Mouse (Mus musculus) heart, embryonic 12.5 days (tissue): ENCODE measurements at regions not wholly inside any gene's neighbourhood (a gene's known extent, or its start where the extent isn't known, plus 50 kb on each side); places are given as distances from the start of the nearest gene placed in this dataset.
"Not testable (repeated sequence)": the region's sequence is repeated elsewhere in the genome, so short reads cannot be mapped to it uniquely, and the experiment has no call there.

Source experiments
- ATAC-seq: fragments of 200-750 bp; cut with Nextera tagmentation; 2 replicates; pipeline ENCODE4 v1.8.0; 2017; ENCODE audit warnings: moderate TSS enrichment, moderate library complexity; ENCODE audit not compliant: insufficient number of reproducible peaks, low FRiP score
- H3K27ac ChIP-seq: fragments of 300-500 bp; sonication (generic); 2 replicates; pipeline ENCODE4 v1.5.1; 2016; ENCODE audit warnings: mild to moderate bottlenecking, moderate library complexity; ENCODE audit not compliant: poor library complexity, severe bottlenecking
- H3K27me3 ChIP-seq: fragments of 300-500 bp; sonication (generic); replicated peaks from 2 replicates; pipeline ENCODE4 v1.6.1; 2016; ENCODE audit warnings: mild to moderate bottlenecking, moderate library complexity
- H3K36me3 ChIP-seq: fragments of 300-500 bp; sonication (generic); 2 replicates; pipeline ENCODE4 v1.6.1; 2016; ENCODE audit warnings: mild to moderate bottlenecking, moderate library complexity
- H3K4me1 ChIP-seq: fragments of 300-500 bp; sonication (generic); replicated peaks from 2 replicates; pipeline ENCODE4 v1.6.1; 2016; ENCODE audit warnings: mild to moderate bottlenecking
- H3K4me2 ChIP-seq: fragments of 300-500 bp; sonication (generic); 2 replicates; pipeline ENCODE4 v1.6.1; 2016; ENCODE audit warnings: mild to moderate bottlenecking, moderate library complexity
- H3K4me3 ChIP-seq: fragments of 300-500 bp; sonication (generic); 2 replicates; pipeline ENCODE4 v1.5.1; 2016; ENCODE audit warnings: mild to moderate bottlenecking
- H3K9ac ChIP-seq: fragments of 300-500 bp; sonication (generic); 2 replicates; pipeline ENCODE4 v1.6.1; 2016; ENCODE audit warnings: mild to moderate bottlenecking, moderate library complexity
- H3K9me3 ChIP-seq: fragments of 300-500 bp; sonication (generic); replicated peaks from 2 replicates; pipeline ENCODE4 v1.6.1; 2016; ENCODE audit warnings: mild to moderate bottlenecking, moderate library complexity
- WGBS: fragments of 180-500 bp; shearing (Covaris S2); methylation state at CpG from one replicate; pipeline ENCODE4 v1.1.7; 2016; 5-methylcytosine and 5-hydroxymethylcytosine counted together

DNA sequence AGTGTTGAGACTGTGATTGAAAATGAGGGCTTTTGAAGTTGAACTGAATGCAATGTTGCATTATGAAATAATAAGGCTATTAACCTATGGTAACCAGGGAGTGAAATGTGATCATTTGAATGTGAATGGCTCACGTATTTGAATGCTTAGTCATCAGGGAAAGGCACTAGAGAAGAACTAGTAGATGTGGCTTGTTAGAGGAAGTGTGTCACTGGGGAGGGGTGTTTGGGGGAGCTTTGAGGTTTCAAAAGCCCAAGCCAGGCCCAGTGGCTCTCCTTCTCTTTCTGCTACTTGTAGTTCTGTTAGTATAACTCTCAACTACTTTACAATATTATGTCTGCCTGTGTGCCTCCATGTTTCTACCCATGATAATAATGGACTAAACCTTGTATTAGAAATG, 373.6 kb upstream of the Htr2a start:
- Histone ChIP-seq H3K36me3 (no peaks in the 10 kb centered on the region), H3K9me3 (no peaks in the 10 kb centered on the region), H3K27ac (no peak overlapping the region), H3K9ac (no peak overlapping the region), H3K4me3 (no peak overlapping the region), H3K27me3 (no peaks in the 10 kb centered on the region), H3K4me1 (no peaks in the 10 kb centered on the region), H3K4me2 (no peak overlapping the region)
- no peak for ATAC-seq
- WGBS, result 63% methylated on average over 1 of the region's 1 CpGs

DNA sequence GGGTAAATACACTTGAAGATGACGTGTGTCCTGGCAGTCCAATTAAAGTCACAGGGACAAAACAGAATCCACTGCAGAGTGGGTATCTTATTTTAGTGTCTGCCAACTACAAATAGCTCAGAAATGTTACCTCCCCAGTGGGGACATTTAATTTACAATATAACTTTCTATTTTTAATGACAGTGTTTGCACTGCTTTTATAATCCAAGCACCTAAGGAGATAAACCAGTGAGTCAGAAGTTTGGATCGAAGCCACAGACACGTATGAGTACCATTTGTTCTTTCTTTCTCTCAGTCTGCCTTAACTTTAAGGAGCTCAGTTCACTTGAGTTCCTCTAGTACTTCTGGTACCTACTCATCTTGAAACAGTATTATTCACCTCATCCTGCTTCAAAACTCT, 346.1 kb upstream of the Htr2a start:
- WGBS, result 73% methylated on average over 3 of the region's 3 CpGs
- Histone ChIP-seq H3K4me3 (no peak overlapping the region), H3K9me3 (no peaks in the 10 kb centered on the region), H3K27me3 (no peaks in the 10 kb centered on the region), H3K4me1 (no peaks in the 10 kb centered on the region), H3K27ac (no peak overlapping the region), H3K36me3 (no peaks in the 10 kb centered on the region), H3K9ac (no peak overlapping the region), H3K4me2 (no peak overlapping the region)
- ATAC-seq, result no peak

- Histone ChIP-seq H3K27ac (no peak overlapping the region), H3K4me3 (no peak overlapping the region), H3K36me3 (no peaks in the 10 kb centered on the region), H3K27me3 (no peaks in the 10 kb centered on the region), H3K4me2 (no peak overlapping the region), H3K9ac (no peak overlapping the region), H3K4me1 (no peaks in the 10 kb centered on the region), H3K9me3 (no peaks in the 10 kb centered on the region)
- WGBS, result 76% methylated on average over 3 of the region's 3 CpGs
- ATAC-seq, result no peak
These were observed 336.2 kb upstream of the Htr2a start for GRCm38 (mm10) chr14:74304483-74304882.

GRCm38 (mm10) chr14:74306717-74307307, 333.8 kb upstream of the Htr2a start:
- H3K4me2 ChIP-seq, result no peak overlapping the region
- H3K4me1 ChIP-seq, result no peaks in the 10 kb centered on the region
- WGBS, result 79% methylated on average over 16 of the region's 16 CpGs
- no peak overlapping the region for H3K9ac ChIP-seq
- H3K27me3 ChIP-seq, result no peaks in the 10 kb centered on the region
- no peak overlapping the region for H3K4me3 ChIP-seq
- no peak overlapping the region for H3K27ac ChIP-seq
- ATAC-seq, result no peak
- 0 out of 2 replicates have a peak, but pooled peaks cover 3% of the 10 kb centered on the region for H3K9me3 ChIP-seq
- no peaks in the 10 kb centered on the region for H3K36me3 ChIP-seq

DNA sequence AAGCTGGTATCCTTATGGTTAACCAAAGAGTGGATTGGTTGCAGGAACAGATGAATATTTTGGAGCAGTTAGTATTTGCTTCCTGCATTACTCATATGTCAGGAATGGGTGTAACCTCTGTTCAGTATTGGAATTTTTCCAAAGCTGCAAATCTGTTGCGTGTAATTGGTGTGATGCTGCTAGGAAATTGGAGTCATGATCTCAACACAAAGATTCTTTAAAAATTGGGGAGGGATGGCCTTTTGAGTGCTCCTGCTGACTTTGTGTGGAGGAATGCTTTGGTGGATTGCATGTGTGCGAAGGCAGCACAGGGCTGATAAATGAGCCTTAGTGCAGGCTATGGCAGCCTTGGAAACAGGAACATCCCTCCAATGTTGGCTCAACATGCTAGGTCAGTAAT, 331.2 kb upstream of the Htr2a start:
- H3K27me3 ChIP-seq, H3K4me1 ChIP-seq, H3K4me2 ChIP-seq, H3K36me3 ChIP-seq, H3K4me3 ChIP-seq, H3K27ac ChIP-seq, H3K9me3 ChIP-seq, ATAC-seq, H3K9ac ChIP-seq: not testable (repeated sequence)
- WGBS, result 73% methylated on average over 2 of the region's 2 CpGs

DNA sequence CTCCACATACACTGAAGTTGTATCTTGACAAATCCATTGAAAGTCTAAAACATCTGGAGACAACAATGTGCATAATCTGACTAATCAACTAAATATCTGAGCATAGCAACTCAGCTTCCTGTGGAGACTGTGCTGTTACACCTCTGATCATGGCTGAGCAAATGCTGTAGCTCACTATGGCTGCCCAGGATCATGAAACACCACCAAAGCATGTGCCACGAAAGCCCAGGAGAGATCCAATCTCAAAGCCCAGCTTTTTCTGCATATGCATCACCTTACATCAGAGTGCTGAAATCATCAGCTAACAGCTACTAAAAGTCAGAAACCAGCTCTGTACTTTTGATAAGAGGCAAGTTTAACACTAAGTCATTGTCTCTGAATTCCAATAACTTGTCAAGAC, 313.3 kb upstream of the Htr2a start:
- no peaks in the 10 kb centered on the region for H3K4me1 ChIP-seq
- 34% methylated on average over 1 of the region's 1 CpGs for WGBS
- ATAC-seq, result no peak
- H3K27ac ChIP-seq, result no peak overlapping the region
- H3K4me2 ChIP-seq, result no peak overlapping the region
- H3K4me3 ChIP-seq, result no peak overlapping the region
- no peaks in the 10 kb centered on the region for H3K36me3 ChIP-seq
- no peak overlapping the region for H3K9ac ChIP-seq
- no peaks in the 10 kb centered on the region for H3K9me3 ChIP-seq
- no peaks in the 10 kb centered on the region for H3K27me3 ChIP-seq

- no peak overlapping the region for H3K4me3 ChIP-seq
- H3K9me3 ChIP-seq, result no peaks in the 10 kb centered on the region
- H3K27ac ChIP-seq, result no peak overlapping the region
- H3K36me3 ChIP-seq, result no peaks in the 10 kb centered on the region
- no peaks in the 10 kb centered on the region for H3K27me3 ChIP-seq
- no peaks in the 10 kb centered on the region for H3K4me1 ChIP-seq
- no peak overlapping the region for H3K9ac ChIP-seq
- no peak for ATAC-seq
- no peak overlapping the region for H3K4me2 ChIP-seq
These were observed 289.9 kb upstream of the Htr2a start for GRCm38 (mm10) chr14:74350751-74351150.

DNA sequence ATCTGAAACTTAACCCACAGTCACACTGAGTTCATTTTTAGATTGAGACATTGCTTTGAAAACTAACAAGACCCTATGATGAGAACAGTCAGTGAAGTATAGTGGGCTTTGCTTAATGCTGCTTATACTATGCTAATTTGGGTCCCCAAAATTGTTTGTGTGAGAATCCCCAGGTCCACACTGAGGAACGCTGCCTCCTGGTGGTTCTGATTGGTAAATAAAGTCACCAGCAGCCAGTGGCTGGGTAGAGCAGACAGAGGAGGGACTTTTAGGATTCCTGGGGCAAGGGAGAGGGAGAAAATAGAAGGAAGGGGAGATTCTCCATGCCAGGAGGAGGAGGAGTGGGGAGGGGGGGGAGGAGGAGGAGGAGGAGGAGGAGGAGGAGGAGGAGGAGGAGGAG, 288.4 kb upstream of the Htr2a start:
- H3K9me3 ChIP-seq, result no peaks in the 10 kb centered on the region
- ATAC-seq, result no peak
- WGBS, result 29% methylated on average over 1 of the region's 1 CpGs

GRCm38 (mm10) chr14:74358730-74359444, 281.8 kb upstream of the Htr2a start:
- Histone ChIP-seq H3K27ac (no peak overlapping the region), H3K9me3 (no peaks in the 10 kb centered on the region), H3K4me3 (no peak overlapping the region), H3K27me3 (no peaks in the 10 kb centered on the region), H3K4me1 (no peaks in the 10 kb centered on the region), H3K4me2 (no peak overlapping the region), H3K36me3 (no peaks in the 10 kb centered on the region), H3K9ac (no peak overlapping the region)
- no peak for ATAC-seq
- WGBS, result 72% methylated on average over 5 of the region's 5 CpGs

More for the DNA sequence above, 288.4 kb upstream of the Htr2a start:
- no peak overlapping the region for H3K4me2 ChIP-seq
- no peaks in the 10 kb centered on the region for H3K36me3 ChIP-seq
- no peak overlapping the region for H3K9ac ChIP-seq
- no peaks in the 10 kb centered on the region for H3K27me3 ChIP-seq
- H3K4me1 ChIP-seq, result no peaks in the 10 kb centered on the region
- H3K4me3 ChIP-seq, result no peak overlapping the region
- H3K27ac ChIP-seq, result no peak overlapping the region

DNA sequence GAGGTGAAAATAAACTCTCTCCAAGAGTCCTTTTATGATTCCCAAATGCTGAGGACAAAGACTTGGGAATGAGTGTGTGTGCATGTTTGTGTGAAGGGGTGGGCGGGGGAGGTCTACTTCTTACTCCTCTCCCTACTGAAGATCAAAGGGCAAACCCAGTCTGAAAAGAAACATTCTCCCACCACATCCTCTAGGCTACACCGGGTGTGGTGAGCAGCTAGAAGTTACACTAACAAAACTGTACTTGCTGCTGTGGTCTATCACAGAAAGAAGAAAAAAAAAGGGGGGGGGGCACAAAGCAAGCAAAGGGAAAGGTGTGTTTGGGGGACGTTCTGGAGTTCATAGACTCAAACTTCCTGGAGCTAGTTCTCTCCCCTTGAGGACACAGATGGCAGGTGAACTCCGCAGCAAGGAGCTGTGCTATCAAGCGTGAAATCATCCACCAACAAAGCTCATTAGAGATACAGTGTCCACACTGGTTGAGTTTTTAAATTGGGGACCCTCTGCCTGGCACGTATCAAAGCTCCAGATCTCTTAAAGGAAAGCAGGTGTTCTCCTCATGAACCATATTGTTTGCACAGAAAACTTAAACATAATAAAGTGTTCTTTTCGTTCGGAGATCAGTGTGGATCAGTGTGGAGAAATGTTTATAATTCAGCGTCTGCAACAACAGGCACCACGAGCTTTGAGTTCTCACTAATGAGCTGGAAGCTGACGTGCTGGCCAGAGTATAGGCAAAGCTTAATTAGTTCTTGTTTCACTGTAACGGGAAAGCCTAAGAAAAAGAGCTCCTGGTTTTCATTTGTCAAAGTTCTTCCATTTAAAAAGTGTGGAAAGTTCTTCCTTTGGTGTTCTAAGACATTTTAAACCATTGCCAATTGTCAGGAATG, 280.7 kb upstream of the Htr2a start:
- Histone ChIP-seq H3K36me3 (no peaks in the 10 kb centered on the region), H3K9ac (no peak overlapping the region), H3K4me3 (no peak overlapping the region), H3K4me1 (no peaks in the 10 kb centered on the region), H3K4me2 (no peak overlapping the region), H3K27ac (no peak overlapping the region), H3K27me3 (no peaks in the 10 kb centered on the region), H3K9me3 (no peaks in the 10 kb centered on the region)
- WGBS, result 67% methylated on average over 12 of the region's 12 CpGs
- no peak for ATAC-seq

- ATAC-seq, result no peak
- Histone ChIP-seq H3K27me3 (no peaks in the 10 kb centered on the region), H3K4me2 (no peak overlapping the region), H3K27ac (no peak overlapping the region), H3K36me3 (no peaks in the 10 kb centered on the region), H3K4me1 (no peaks in the 10 kb centered on the region), H3K9me3 (no peaks in the 10 kb centered on the region), H3K4me3 (no peak overlapping the region), H3K9ac (no peak overlapping the region)
- WGBS, result 81% methylated on average over 7 of the region's 7 CpGs
These were observed 256.2 kb upstream of the Htr2a start for GRCm38 (mm10) chr14:74384481-74384880.
